Mouse (Mus musculus) cerebellum, adult 2 months (tissue): ENCODE data around the gene Ghrh.

Source experiments
- CTCF ChIP-seq: fragments of 200-500 bp; IDR thresholded peaks from 2 replicates; pipeline ENCODE4 v1.5.1; 2011; ENCODE audit warnings: low read depth, mild to moderate bottlenecking, control low read depth, low read length, moderate library complexity, borderline replicate concordance; ENCODE audit not compliant: insufficient read depth
- POLR2A ChIP-seq: fragments of 200-500 bp; IDR thresholded peaks from 2 replicates; pipeline ENCODE4 v1.6.1; 2011; ENCODE audit warnings: low read length, control low read depth, borderline replicate concordance; ENCODE audit not compliant: insufficient read depth

DNA sequence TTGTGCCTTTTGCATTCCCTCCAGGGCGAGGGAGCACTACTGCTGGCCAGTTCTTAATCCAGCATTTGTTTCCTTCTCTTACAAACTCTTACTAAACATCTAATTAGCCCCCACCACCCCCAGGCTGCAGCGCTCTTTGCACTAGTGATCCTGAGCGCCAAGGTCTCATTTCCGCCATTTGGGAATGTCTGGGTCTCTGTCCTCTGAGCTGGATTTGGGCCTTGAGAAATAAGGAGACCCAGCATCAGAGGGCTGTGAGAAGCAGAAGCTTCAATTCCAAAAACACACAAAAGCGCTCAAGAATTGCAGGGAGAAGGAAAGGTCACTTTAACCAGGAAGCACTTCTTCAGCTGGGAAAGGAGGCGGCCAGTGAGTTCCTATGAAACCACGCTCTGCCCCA lies 7.8 kb downstream of the Ghrh start:
- TF ChIP-seq POLR2A: no peak
- no peak for TF ChIP-seq CTCF
